Mouse (Mus musculus) erythroid progenitor cell, adult 5-6 weeks (primary cell): ENCODE results near the gene Mas1. TPM values are rescaled to one million over a fixed set of nuclear protein-coding genes. Genes with fewer than 3 reads are reported as not detected.

Experiments
- ATAC-seq: replicated peaks from 2 replicates; pipeline ENCODE4 v1.8.0; 2016; ENCODE audit warnings: moderate number of reproducible peaks, mild to moderate bottlenecking, moderate TSS enrichment, inconsistent platforms; ENCODE audit not compliant: poor library complexity, low FRiP score, severe bottlenecking
- total RNA-seq, 2 experiments: library from RNA; stranded (forward) in 1 of 2; stranded (reverse) in 1 of 2; fragments of 150-400 nt in 1 of 2; fragments of 186-747, 209-891 nt in 1 of 2; gene quantifications; 2 replicates each; pipeline versions ENCODE4 v1.2.3 to v1.2.4; 2015 to 2017; ENCODE audit warnings: low replicate concordance in 2 of 2

The Mas1 gene
- total RNA-seq, 2 experiments from 2014 or later, result not detected

DNA sequence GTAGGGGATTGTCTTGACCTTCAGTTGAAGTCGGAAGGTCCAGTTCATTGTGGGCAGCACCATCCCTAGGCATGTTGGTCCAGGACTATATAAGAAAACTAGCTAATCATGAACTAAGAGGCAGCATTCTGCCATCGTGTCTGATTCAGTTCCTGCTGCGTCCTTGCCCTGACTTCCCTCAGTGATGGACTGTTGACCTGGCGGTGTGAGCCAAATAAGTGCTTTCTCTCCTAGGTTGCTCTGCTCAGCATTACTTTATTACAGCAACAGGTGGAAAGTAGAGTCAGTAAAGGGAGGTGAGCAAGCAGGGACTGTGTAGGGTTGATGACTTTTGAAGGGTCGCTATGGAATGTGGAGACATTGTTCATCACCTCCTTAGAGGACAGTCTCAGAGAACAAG lies 32.2 kb downstream of the Mas1 start:
- no peak for ATAC-seq

DNA sequence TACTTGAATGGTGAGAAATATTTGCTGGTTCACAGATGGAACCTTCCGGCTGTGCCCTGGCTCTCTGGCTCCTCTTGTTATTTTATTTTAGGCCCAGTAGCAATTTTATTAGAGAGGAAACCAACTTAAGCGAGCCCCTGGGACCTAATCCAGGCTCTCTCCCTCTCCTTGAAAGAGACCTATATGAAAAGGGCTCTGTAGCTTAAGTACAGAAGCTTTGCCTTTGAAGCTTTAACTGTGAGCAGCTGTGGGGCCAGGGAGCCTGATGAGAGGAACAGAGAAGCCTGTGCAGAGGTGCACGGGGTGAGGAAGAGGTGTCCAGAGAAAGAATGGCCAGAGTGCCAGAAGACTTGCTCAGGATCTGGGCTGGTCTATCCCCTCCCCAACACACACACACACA lies 33.1 kb downstream of the Mas1 start:
- no peak for ATAC-seq

DNA sequence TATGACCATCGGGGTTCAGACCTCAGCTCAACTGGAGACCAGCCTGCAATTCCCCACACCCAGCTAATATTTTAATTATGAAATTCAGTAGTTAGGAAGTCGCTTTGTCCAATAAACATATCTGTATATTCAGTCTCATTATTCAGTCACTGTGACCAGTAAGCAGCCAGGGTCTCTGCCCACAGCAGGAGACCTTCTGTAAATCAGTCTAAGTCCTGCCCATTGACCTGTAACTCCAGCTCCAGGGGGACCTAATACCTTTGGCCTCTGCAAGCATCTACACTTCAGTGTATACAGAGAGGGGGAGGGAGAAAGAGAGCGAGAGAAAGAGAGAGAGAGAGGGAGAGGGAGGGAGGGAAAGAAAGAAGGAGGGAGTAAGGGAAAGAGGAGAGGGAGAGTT lies 33.6 kb downstream of the Mas1 start:
- no peak for ATAC-seq

DNA sequence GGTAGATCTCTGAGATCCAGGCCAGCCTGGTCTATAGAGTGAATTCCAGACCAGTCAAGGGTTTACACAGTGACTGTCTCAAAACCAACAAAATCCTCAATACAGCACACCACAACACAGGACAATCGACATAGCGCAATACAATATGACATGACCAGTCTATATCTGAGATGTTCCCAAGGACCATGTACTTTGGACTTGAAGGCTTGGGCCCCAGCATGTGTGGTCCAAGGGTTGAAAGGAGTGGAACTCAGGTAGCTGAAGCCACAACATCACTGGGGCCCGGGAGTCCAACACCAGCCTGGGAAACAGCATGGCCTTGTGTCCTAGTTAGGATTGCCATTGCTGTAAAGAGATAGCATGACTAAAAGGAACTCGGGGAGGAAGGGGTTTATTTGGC lies 35.3 kb downstream of the Mas1 start:
- ATAC-seq, result no peak

DNA sequence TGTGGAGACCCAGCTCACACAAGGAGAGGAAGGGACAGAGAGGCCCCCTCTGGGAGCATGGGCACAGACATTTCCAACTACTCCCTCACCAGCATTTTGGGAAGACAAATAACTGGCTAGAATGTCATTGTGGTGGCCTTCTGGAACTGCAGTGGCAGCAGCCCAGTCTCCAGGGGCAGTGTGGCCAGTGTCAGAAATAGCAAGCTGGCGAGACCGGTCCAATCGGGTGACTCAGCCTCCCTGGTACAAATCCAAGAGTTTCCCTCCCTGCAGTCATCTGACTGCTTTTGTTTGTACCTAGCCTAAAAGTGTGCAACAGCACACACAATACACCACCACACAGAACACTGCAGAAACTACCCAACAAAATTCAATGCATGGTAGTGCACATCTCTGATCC lies 35.7 kb downstream of the Mas1 start:
- no peak for ATAC-seq

DNA sequence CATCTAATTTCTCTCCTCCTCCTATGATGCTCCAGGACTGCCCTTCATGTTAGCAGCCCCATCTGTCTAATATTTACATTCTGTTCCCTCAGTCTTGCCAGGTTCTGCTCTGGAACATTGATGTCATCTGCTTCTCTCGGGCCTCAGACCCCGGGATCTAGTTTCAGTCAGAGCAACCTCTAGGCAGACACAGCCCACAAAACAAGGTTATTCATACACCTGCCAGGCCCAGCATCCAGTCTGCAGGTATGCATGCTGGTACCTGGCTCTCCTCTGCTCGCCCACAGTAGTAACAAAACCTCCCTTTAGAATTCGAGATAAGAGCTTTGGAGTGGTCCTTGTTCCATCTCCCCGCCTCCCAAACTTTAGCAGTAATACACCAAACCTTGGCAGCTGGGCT lies 37.6 kb downstream of the Mas1 start:
- ATAC-seq, result no peak

DNA sequence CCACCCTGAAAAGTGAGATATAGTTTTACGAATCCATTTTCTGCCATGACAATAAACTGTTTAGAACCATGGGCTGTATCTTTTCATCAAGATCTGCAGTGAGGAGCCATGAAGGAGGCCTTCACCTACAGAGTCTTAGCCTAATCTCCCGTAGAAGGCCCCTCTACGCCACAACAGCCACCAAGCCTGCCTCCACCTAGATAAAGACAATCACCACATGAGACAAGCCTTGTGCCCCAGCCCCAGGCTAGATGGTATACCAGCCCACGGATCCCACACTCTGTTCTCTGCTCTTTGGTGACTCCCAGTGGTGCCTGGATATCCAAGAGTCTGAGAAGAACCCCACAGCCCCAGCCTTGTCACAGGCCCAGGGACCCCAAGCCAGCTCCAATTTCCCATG lies 52.1 kb downstream of the Mas1 start:
- ATAC-seq, result no peak

DNA sequence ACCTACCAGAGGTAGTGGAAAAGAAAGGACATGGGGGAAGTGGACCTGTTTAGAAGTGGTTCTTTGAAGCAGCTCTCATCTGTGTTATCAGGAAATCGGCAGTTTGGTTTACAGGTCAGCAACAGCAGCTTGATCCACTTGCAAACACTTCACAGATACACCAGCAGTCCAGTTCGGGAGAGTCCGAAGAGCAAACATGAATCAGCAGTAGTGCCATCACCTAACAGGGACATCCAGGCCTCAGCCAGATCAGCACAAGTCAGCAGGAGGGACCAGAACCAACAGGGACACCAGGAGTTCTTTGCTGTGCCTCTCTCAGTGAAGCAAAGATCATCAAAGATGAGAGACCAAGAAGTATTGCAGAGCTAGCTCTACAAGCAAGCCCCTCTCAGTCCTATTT lies 53.4 kb downstream of the Mas1 start:
- ATAC-seq, result no peak

DNA sequence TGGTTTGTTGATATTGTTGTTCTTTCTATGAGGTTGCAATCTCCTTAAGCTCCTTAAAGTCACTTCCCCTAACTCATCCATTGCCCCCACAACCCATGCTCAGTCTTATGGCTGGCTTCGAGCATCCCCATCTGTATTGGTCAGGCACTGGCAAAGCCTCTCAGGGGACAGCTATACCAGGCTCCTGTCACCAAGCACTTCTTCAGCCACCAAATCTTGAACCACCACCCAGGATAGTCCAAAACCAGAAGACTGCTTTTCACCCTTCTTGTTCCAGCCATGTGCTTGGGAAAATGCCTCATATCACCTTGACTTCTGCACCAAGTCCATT lies 57.0 kb downstream of the Mas1 start:
- no peak for ATAC-seq

DNA sequence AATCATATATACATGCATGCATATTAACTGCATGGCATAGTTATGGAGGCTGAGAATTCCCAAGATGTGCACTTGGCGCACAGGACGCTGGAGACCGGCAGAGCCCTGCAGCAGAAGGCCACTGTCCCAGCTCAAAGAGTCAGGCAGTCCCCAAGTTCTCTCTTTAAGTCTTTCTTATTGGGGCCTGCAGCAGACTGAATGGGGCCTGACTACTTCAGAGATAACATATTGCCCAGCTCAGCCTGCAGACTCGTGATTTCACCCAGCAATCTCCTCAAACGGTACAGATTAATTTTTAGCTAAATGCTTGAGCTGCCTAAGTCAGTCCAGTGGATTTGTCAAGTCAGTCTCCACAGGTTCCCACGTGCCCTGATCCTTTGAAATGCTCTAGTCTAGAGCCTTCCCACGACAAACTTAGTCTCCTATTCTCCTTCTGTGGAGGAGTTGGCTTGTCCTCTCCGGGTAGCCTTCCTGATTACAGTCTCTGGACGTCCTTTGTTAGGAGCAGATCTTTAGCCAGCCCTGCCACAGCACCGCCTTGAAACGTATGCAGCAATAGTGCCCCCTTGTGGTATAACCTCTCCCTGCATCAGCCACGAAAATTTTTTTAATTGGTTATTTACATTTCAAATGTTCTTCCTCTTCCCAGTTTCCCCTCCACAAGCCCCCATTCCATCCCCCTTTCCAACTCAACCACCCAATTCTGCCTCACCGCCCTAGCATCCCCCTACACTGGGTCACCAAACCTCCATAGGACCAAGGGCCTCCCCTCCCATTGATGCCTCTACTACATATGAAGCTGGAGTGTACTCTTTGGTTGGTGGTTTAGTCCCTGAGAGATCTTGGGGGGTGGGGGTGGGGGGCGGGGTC lies 57.6 kb downstream of the Mas1 start:
- ATAC-seq, result peak; percentile 72

DNA sequence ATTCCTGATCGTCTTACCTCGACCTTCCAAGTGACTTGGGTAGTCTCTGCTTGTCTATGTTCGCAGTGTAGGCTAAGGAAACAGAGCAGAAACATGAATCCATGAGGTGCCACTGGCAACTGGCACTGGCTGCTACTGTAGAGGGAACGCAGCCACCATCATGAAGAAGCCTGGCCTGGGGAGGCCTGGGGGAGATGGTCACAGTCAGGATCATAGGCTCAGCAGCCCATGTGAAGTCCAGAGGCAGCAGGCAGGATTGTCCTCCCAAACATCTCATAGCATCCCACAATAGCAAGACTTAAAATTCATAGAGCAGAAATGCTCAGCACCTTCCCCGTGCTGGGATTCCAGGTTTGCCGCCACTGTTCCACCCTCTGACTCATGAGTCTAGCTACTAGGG lies 59.1 kb downstream of the Mas1 start:
- ATAC-seq, result no peak

DNA sequence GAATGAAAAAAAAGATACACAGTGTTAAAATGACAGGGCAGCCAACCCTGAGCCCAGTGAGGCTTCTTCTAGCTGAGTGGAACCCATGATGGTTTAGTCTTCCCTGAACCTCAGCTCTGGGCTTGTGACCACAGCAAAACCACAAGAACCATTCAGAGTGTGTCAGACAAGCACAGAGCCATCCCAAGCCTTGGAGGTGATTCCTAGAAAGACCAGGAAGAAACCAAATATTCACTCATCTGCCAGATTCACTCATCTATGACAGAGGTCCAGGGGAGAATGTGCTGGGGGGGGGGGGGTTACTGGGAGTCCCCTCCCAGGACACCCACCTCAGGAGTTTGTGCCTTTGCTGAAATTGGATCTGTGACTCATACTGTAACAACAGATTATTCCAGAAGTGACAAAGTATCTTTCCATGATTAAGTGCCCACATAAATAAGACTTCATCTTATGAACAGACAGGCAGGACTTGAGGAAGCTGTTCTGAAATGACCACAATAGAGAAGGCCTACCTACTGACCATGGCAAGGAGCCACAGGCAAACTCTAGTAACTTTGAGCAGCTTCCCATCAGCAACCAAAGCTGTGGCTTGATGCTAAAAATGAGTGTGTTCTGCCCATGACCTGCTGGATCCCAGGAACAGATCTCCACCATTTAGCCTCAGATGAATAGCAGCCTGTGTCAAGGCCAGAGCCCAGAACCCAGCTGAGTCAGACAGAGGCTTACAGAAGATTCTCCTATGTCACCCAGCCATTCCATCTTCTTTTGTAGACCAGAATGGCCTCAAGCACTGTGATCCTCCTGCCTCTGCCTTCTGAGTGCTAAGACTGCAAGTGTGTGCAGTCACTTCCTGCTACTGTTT lies 63.1 kb downstream of the Mas1 start:
- no peak for ATAC-seq

DNA sequence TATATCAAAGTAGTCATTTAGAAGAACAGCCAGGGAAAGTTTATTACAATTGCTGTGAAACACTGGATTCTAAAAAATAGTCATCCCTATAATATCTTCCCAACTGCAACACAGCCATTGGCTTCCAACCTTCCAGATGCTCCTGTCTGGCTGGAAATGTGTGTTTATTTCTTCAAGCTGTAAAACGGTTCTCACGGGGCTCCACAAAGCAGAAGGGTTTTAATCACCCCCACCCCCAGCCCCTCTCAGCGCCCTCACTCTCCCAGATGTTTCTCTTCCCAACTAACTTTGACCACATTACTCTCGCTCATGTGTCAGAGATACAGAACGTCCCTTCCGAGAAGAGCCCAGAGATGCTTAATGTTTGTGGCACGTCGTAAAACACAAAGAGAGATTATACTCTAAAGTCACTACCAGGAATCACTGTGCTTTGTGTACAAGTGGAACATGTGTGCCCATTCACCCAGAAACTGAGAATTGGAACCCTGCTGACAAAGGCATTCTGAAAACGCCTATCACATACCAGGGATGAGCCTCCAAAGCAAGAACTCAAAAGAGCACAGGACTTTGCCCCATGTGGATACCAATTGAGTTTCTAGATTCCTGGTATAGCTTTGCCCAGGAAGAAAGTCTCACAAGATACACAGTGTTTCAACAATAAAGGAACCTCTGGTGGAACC lies 65.9 kb downstream of the Mas1 start:
- no peak for ATAC-seq

DNA sequence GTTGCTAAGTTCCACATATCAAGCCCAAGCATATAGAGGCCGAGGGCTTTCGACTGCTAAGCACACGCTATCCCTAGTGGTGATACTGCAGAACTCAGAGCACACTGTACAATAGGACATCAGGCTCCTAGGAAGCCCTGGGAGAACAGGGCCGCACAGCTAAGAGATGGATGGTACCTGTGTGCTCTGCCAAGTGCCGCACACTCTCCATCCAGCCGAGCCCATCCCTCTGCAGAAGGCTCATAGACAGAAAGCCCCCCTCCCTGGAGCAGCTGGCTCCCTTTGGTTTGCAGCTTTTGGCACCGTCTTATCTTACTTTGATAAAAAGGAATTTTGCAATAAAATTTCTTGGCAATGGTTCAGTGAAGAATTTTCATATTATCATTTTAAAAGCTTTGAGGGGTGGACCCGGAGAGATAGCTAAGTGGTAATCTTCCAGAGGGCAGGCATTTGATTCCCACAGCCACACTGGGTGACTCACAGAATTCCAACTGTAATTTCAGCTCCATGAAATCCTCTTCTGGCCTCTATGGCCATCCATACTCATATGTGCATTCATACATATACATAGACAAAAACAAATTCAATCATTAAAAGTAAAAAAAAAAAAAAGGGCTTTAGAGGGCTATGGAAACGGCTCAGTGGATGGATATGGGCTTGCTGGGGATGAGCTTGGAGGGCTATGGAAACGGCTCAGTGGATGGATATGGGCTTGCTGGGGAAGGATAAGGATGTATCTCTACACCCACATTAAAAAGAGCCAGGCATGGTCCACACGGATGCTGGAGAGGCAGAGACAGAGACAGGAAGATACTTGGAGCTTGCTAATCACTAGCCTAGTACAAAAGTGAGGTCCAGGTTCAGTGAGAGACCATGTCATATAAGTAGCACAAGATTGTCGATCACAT lies 68.3 kb downstream of the Mas1 start:
- ATAC-seq, result no peak

DNA sequence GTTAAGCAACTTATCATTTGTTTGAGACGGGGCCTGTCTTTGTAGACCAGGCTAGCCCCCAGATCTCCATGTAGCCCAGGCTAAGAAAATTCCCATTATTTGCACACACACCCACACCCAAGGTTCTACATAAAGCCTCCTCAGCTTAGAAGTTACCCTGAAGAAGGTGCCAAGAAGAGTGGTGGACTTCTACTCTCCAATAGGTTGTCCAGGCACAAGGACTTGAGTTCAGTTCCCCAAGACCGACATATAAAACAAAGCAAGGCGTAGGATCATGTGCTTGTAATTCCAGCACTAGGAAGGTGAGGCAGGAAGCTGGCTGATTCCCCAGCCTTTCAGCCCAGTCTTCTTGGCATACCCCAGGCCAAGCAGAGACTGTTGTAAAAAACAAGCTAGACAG lies 69.4 kb downstream of the Mas1 start:
- no peak for ATAC-seq

DNA sequence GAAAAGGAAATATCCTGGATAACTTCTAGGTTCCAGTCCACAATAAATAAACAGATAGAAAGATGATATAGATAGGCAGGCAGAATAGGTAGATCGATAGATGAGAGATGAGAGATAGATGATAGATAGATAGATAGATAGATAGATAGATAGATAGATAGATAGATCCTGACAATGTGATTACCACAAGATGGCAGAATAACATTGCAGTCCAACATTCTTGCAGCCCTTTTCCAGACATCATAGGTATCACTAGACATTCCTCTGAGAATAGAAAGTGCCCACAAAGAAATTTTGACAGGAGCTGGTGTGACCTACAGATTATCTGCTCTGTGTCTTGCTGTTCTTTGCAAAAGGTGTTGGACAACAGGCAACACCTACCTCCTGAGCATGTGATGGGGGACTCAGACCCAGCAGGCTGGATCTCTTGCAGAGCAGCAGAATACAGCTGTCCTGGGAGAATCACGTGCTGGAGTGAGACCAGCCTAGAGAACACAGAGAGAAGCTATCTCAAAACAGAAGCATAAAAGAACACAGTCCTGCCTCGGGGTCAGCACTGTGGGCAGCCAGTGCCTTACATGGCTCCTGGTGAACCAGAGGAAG lies 70.4 kb downstream of the Mas1 start:
- ATAC-seq, result no peak

DNA sequence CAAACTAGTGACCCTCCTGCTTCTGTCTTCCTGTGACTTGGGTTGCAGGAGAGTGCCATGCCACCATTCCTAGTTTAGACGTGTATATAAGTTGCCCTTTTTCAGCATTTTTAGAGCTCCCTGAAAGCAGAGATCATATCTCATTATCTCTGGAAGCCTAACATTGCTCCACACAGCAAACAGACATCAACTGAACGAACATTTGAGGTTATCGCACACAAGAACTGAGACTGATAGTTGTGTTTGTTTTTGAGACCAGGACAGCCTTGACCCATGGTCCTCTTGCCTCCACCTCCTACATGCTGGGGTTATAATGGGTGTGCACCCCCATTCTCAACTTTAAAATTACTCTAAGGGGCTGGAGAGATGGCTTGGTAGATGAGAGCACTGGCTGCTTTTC lies 71.3 kb downstream of the Mas1 start:
- no peak for ATAC-seq

DNA sequence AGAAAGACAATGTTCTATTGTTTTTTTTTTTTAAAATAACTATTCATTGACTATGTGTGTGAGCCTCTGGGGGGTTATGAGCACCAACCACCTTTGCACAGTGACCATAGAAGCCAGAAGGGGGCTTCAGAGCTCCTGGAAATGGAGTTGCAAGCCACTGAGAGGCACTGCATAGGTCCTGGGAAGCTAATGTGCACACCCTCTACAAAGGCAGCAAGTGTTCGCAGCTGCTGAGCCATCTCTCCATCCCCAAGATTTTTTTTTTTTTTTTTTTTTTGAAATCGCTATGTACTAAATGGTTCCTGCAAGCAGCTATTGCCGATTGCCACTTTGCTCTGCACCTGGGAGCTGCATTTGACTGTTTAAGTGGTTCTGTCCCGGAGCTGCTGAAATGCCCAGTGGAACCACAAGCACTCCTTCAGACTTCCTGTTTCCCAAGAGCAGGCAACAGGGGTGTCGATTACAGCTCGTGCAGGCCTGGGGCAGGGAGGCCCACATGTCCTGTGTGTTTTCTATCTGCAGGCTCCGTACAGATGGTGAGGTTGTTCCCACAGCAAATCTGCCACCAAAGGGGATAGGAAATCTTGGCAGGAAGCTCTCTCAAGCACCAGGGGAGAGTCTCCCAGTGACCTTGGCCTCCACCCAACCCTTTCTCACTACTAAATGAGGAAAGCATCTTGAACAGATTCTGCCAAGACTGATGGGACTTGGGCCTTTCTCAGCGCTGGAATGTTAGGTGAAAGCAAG lies 74.1 kb downstream of the Mas1 start:
- ATAC-seq, result no peak
